Mouse (Mus musculus) C2C12 (cell line): ENCODE measurements around the gene Syngr3. TPM values are rescaled to one million over a fixed set of nuclear protein-coding genes. Genes with fewer than 3 reads are reported as not detected.

Source experiments
- H3K27me3 ChIP-seq: one replicate; pipeline ENCODE4 v1.6.1; 2011; ENCODE audit not compliant: control insufficient read depth, insufficient read depth, insufficient read length
- H3K36me3 ChIP-seq: one replicate; pipeline ENCODE4 v1.6.1; 2011; ENCODE audit not compliant: control insufficient read depth, insufficient read depth
- H3K4me3 ChIP-seq: one replicate; pipeline ENCODE4 v1.5.1; 2011; ENCODE audit warnings: mild to moderate bottlenecking, control low read depth; ENCODE audit not compliant: poor library complexity, insufficient read depth, severe bottlenecking
- H3K79me2 ChIP-seq: one replicate; pipeline ENCODE4 v1.6.1; 2011; ENCODE audit not compliant: control insufficient read depth, insufficient read depth
- H3K79me3 ChIP-seq: one replicate; pipeline ENCODE4 v1.6.1; 2011; ENCODE audit warnings: low read depth, control low read depth
- H3ac ChIP-seq: one replicate; pipeline ENCODE3; 2011; ENCODE audit warnings: low read depth; ENCODE audit not compliant: control insufficient read depth, insufficient read length
- CEBPB ChIP-seq: IDR thresholded peaks from one replicate; pipeline ENCODE4 v1.6.1; 2011; ENCODE audit warnings: low read depth, mild to moderate bottlenecking, control low read depth, moderate library complexity
- CTCF ChIP-seq: IDR thresholded peaks from one replicate; pipeline ENCODE4 v1.5.1; 2011; ENCODE audit not compliant: control insufficient read depth, insufficient read depth, insufficient read length
- FOSL1 ChIP-seq: IDR thresholded peaks from one replicate; pipeline ENCODE4 v1.8.0; 2011; ENCODE audit warnings: mild to moderate bottlenecking, low read length; ENCODE audit not compliant: poor library complexity, insufficient read depth, severe bottlenecking
- MAX ChIP-seq: IDR thresholded peaks from one replicate; pipeline ENCODE4 v1.6.1; 2011; ENCODE audit warnings: mild to moderate bottlenecking, control low read depth
- MYOD1 ChIP-seq: IDR thresholded peaks from one replicate; pipeline ENCODE4 v1.6.1; 2011; ENCODE audit warnings: low read depth; ENCODE audit not compliant: control insufficient read depth, insufficient read length
- MYOG ChIP-seq: IDR thresholded peaks from one replicate; pipeline ENCODE4 v1.6.1; 2011; ENCODE audit not compliant: control insufficient read depth, insufficient read length; ENCODE audit errors: extremely low read depth
- USF1 ChIP-seq: IDR thresholded peaks from one replicate; pipeline ENCODE4 v1.6.1; 2011; ENCODE audit warnings: low read depth, mild to moderate bottlenecking, control low read depth, moderate library complexity
- polyA plus RNA-seq: library from polyadenylated mRNA; unstranded; fragments of >200 nt; fragmentation: generic; extraction: Trizol; gene quantifications from one replicate; pipeline ENCODE4 v1.2.1, GENCODE M21; 2012; ENCODE audit warnings: missing spikeins

Gene Syngr3
- polyA plus RNA-seq, 1 experiment: 0.61 TPM

GRCm38 (mm10) chr17:24648731-24649377 is 40.9 kb downstream of the Syngr3 start:
- Histone ChIP-seq H3K79me3 (no peaks in the 10 kb centered on the region), H3K4me3 (no peak overlapping the region), H3K36me3 (no peaks in the 10 kb centered on the region), H3ac (no peak overlapping the region), H3K27me3 (peaks cover 4% of the 10 kb centered on the region), H3K79me2 (no peaks in the 10 kb centered on the region)
- no peak for TF ChIP-seq USF1
- no peak for TF ChIP-seq CEBPB
- TF ChIP-seq MAX: no peak
- TF ChIP-seq FOSL1: no peak
- TF ChIP-seq MYOD1: no peak
- TF ChIP-seq MYOG: no peak
- TF ChIP-seq CTCF: no peak

- Histone ChIP-seq H3K36me3 (no peaks in the 10 kb centered on the region), H3K27me3 (peaks cover 4% of the 10 kb centered on the region), H3K4me3 (no peak overlapping the region), H3K79me3 (no peaks in the 10 kb centered on the region), H3ac (no peak overlapping the region), H3K79me2 (no peaks in the 10 kb centered on the region)
- no peak for TF ChIP-seq MYOD1
- TF ChIP-seq CTCF: no peak
- TF ChIP-seq MYOG: no peak
- no peak for TF ChIP-seq MAX
- TF ChIP-seq CEBPB: no peak
- no peak for TF ChIP-seq FOSL1
- TF ChIP-seq USF1: no peak
Measured at GRCm38 (mm10) chr17:24647493-24647892, 42.3 kb downstream of the Syngr3 start.

GRCm38 (mm10) chr17:24646381-24646780 is 43.4 kb downstream of the Syngr3 start:
- no peaks in the 10 kb centered on the region for H3K79me2 ChIP-seq
- no peaks in the 10 kb centered on the region for H3K36me3 ChIP-seq
- H3K27me3 ChIP-seq: peaks cover 4% of the 10 kb centered on the region
- no peak for TF ChIP-seq CEBPB
- no peak overlapping the region for H3K4me3 ChIP-seq
- no peak overlapping the region for H3ac ChIP-seq
- H3K79me3 ChIP-seq: no peaks in the 10 kb centered on the region

- no peak overlapping the region for H3ac ChIP-seq
- no peaks in the 10 kb centered on the region for H3K79me2 ChIP-seq
- no peak overlapping the region for H3K4me3 ChIP-seq
- no peaks in the 10 kb centered on the region for H3K36me3 ChIP-seq
- no peak for TF ChIP-seq FOSL1
- TF ChIP-seq MYOD1: no peak
- TF ChIP-seq USF1: no peak
- H3K27me3 ChIP-seq: no peaks in the 10 kb centered on the region
- no peaks in the 10 kb centered on the region for H3K79me3 ChIP-seq
Measured at GRCm38 (mm10) chr17:24645916-24646315, 43.8 kb downstream of the Syngr3 start.

- no peak overlapping the region for H3K4me3 ChIP-seq
- H3K36me3 ChIP-seq: no peaks in the 10 kb centered on the region
- no peaks in the 10 kb centered on the region for H3K79me3 ChIP-seq
- H3K79me2 ChIP-seq: no peaks in the 10 kb centered on the region
- TF ChIP-seq CTCF (no peak), USF1 (no peak), FOSL1 (no peak), MYOG (no peak), MYOD1 (no peak), CEBPB (no peak), MAX (no peak)
- peak overlapping the region; percentile 19 for H3ac ChIP-seq
- no peaks in the 10 kb centered on the region for H3K27me3 ChIP-seq
Measured at GRCm38 (mm10) chr17:24644875-24645721, 44.7 kb downstream of the Syngr3 start.

- TF ChIP-seq MYOG (no peak), FOSL1 (no peak), USF1 (no peak), MYOD1 (no peak), CEBPB (no peak)
- Histone ChIP-seq H3K27me3 (no peaks in the 10 kb centered on the region), H3K4me3 (no peak overlapping the region), H3K36me3 (no peaks in the 10 kb centered on the region), H3ac (no peak overlapping the region), H3K79me3 (no peaks in the 10 kb centered on the region), H3K79me2 (no peaks in the 10 kb centered on the region)
Measured at GRCm38 (mm10) chr17:24644030-24644715, 45.6 kb downstream of the Syngr3 start.
